Comparison of ENCODE assay signal across 10 mouse cellular contexts in the genomic region with DNA sequence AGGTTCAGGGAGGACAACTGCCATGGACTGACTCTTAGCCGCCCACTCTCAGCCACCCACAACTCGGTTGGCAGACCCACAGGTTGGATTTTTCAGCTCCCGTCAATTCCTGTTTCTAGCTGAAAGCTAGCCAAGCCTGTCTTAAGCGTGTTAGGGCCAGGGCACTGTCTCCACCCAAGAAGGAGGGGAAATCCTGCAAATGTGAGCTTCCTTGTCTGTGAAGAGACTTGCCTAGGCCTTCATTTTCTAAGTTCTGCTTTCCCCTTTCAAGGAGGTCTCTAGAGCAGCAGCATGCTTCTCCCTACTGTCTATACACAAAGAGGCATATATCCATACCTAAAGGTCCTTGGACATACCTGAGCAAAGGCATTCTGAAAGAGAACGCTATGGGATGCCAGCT. TPM values are rescaled to one million over a fixed set of nuclear protein-coding genes. Genes with fewer than 3 reads are reported as not detected.
DNase-seq lines count a peak whose midpoint lies in the region; ATAC-seq and TF ChIP-seq lines count a peak whose summit lies in the region.
"Had no signal": no experiment of that assay in that cellular context is flagged by ENCODE, and none has a peak within 500 bp of the region (broad histone marks: within the 10 kb centered on the region; RNA-seq: fewer than 3 reads in every experiment).

No protein-coding gene starts in this region.

- peaks cover 7% of the 10 kb centered on the region; the same call in 1 of the 2 replicates for H3K36me3 ChIP-seq in limb, embryonic 12.5 days
- H3K36me3 ChIP-seq in limb, embryonic 10.5 days: peaks cover 19% of the 10 kb centered on the region; the same call in 1 of the 2 replicates
- H3K36me3 ChIP-seq in limb, embryonic 14.5 days (ENCODE audit: control insufficient read depth, insufficient read depth, low read length): no peaks in the 10 kb centered on the region
- H3K36me3 ChIP-seq in stomach, embryonic 15.5 days: no peaks in the 10 kb centered on the region

- TF ChIP-seq CTCF in cerebellum, adult 2 months (IDR thresholded peaks at IDR 0.05; ENCODE audit: borderline replicate concordance, insufficient read depth, low read depth, low read length): no peak

- no peaks in the 10 kb centered on the region for H3K27me3 ChIP-seq in cerebellum, adult 2 months (ENCODE audit: control insufficient read depth, insufficient read depth, low read length)
- peaks cover 5% of the 10 kb centered on the region; the same call in 1 of the 2 replicates for H3K27me3 ChIP-seq in limb, embryonic 12.5 days
- H3K27me3 ChIP-seq in limb, embryonic 10.5 days (ENCODE audit: low read depth, poor library complexity, severe bottlenecking): peaks cover 14% of the 10 kb centered on the region
- H3K27me3 ChIP-seq in limb, embryonic 14.5 days (ENCODE audit: control insufficient read depth, insufficient read depth, low read length): no peaks in the 10 kb centered on the region
- H3K27me3 ChIP-seq in stomach, embryonic 15.5 days (replicated peaks): no peaks in the 10 kb centered on the region

- H3K9ac ChIP-seq in limb, embryonic 12.5 days (replicated peaks): no peak overlapping the region
- no peak overlapping the region for H3K9ac ChIP-seq in limb, embryonic 14.5 days (ENCODE audit: low read depth, low read length, severe bottlenecking)
- H3K9ac ChIP-seq in stomach, embryonic 15.5 days: no peak overlapping the region

- H3K27ac ChIP-seq in cerebellum, adult 2 months (ENCODE audit: insufficient read depth, low read length): no peak overlapping the region
- H3K27ac ChIP-seq in limb, embryonic 12.5 days: no peak overlapping the region
- H3K27ac ChIP-seq in limb, embryonic 10.5 days: no peak overlapping the region
- no peak overlapping the region for H3K27ac ChIP-seq in limb, embryonic 14.5 days (replicated peaks; ENCODE audit: low read depth, low read length)
- H3K27ac ChIP-seq in stomach, embryonic 15.5 days: no peak overlapping the region

- WGBS in cerebellum, adult 2 months: 18% methylated on average over 5 of the region's 5 CpGs
- 94% methylated on average over 5 of the region's 5 CpGs for WGBS in limb, embryonic 12.5 days
- 86% methylated on average over 5 of the region's 5 CpGs for WGBS in limb, embryonic 10.5 days
- WGBS in limb, embryonic 14.5 days: 88% methylated on average over 5 of the region's 5 CpGs
- 74% methylated on average over 5 of the region's 5 CpGs for WGBS in stomach, embryonic 15.5 days

- H3K9me3 ChIP-seq in limb, embryonic 12.5 days: no peaks in the 10 kb centered on the region
- no peaks in the 10 kb centered on the region for H3K9me3 ChIP-seq in limb, embryonic 10.5 days (replicated peaks)
- H3K9me3 ChIP-seq in limb, embryonic 14.5 days (ENCODE audit: control insufficient read depth, low read length): no peaks in the 10 kb centered on the region
- H3K9me3 ChIP-seq in stomach, embryonic 15.5 days: no peaks in the 10 kb centered on the region

- no peak for TF ChIP-seq POLR2A in cerebellum, adult 2 months (IDR thresholded peaks at IDR 0.05; ENCODE audit: borderline replicate concordance, insufficient read depth, low read length)
- TF ChIP-seq POLR2A in limb, embryonic 14.5 days (IDR thresholded peaks at IDR 0.05; ENCODE audit: borderline replicate concordance, extremely low read depth, insufficient read depth, insufficient read length): no peak

- H3K4me1 ChIP-seq in cerebellum, adult 2 months (ENCODE audit: control insufficient read depth, insufficient read depth, low read length): peaks cover 2% of the 10 kb centered on the region; the same call in 1 of the 2 replicates
- no peaks in the 10 kb centered on the region for H3K4me1 ChIP-seq in limb, embryonic 12.5 days (replicated peaks)
- H3K4me1 ChIP-seq in limb, embryonic 10.5 days: no peaks in the 10 kb centered on the region
- peaks cover 6% of the 10 kb centered on the region; the same call in 1 of the 2 replicates for H3K4me1 ChIP-seq in limb, embryonic 14.5 days (ENCODE audit: control insufficient read depth, insufficient read depth, low read length)
- no peaks in the 10 kb centered on the region for H3K4me1 ChIP-seq in stomach, embryonic 15.5 days

- 0 out of 2 replicates have a peak, but pooled peaks have one; percentile 14 for ATAC-seq in limb, embryonic 12.5 days (ENCODE audit: insufficient number of reproducible peaks, insufficient read depth, low FRiP score, low TSS enrichment, low read depth)
- no peak for ATAC-seq in limb, embryonic 14.5 days (ENCODE audit: low FRiP score, low read depth)
- ATAC-seq in stomach, embryonic 15.5 days (ENCODE audit: insufficient read depth, low FRiP score, low read depth): no peak

- H3K4me3 ChIP-seq in cerebellum, adult 2 months (replicated peaks; ENCODE audit: insufficient read depth, low read depth, low read length): peak overlapping the region; percentile 54
- no peak overlapping the region for H3K4me3 ChIP-seq in limb, embryonic 12.5 days (replicated peaks)
- H3K4me3 ChIP-seq in limb, embryonic 10.5 days: no peak overlapping the region
- H3K4me3 ChIP-seq in limb, embryonic 14.5 days (replicated peaks; ENCODE audit: low read length): no peak overlapping the region
- H3K4me3 ChIP-seq in stomach, embryonic 15.5 days (replicated peaks): no peak overlapping the region

- H3K4me2 ChIP-seq in limb, embryonic 12.5 days: peak overlapping the region; percentile 55
- peak overlapping the region; percentile 46 for H3K4me2 ChIP-seq in limb, embryonic 14.5 days (replicated peaks; ENCODE audit: low read depth, low read length, severe bottlenecking)
- H3K4me2 ChIP-seq in stomach, embryonic 15.5 days: peak overlapping the region; percentile 49; the same call in 1 of the 2 replicates

- peak in 1 of 2 experiments; percentile 15 for DNase-seq in cerebellum, adult 2 months
- no peak for DNase-seq in cerebellum, adult 11-12 months
- no peak for DNase-seq in limb, embryonic 10.5 days (ENCODE audit: low spot score)
- DNase-seq in limb, embryonic 14.5 days (ENCODE audit: low spot score): no peak
- DNase-seq in ovary, postnatal 10 days (ENCODE audit: low spot score): no peak
- no peak for DNase-seq in kidney, adult 8-10 months
- DNase-seq: kidney, postnatal 10 days; lung, adult 2 months had no signal

RNA-seq across cellular contexts. Expression of a gene that starts 1.4 kb away (rescaled TPM):
- polyA plus RNA-seq in cerebellum, adult 2 months (2012; rRNA removed): 130 and 137 TPM in 2 replicates
- polyA plus RNA-seq in limb, embryonic 12.5 days (2016; fragmentation: Nextera tagmentation; extraction: Ambion mirVana): 2.8 and 3.0 TPM in 2 replicates
- polyA plus RNA-seq in limb, embryonic 10.5 days (2016; fragmentation: Nextera tagmentation; extraction: Ambion mirVana): 1.1 and 1.7 TPM in 2 replicates
- polyA plus RNA-seq in limb, embryonic 14.5 days (2012; rRNA removed): 22.5 and 28.7 TPM in 2 replicates
- polyA plus RNA-seq in limb, embryonic 14.5 days (2014; fragmentation: Nextera tagmentation; extraction: Ambion mirVana): 4.9 TPM in 2 replicates
- polyA plus RNA-seq in stomach, embryonic 15.5 days (2015; fragmentation: Nextera tagmentation; extraction: Ambion mirVana): 3.4 and 3.8 TPM in 2 replicates

RNA-seq across cellular contexts. Expression of a gene that starts 22.2 kb away (rescaled TPM):
- polyA plus RNA-seq in cerebellum, adult 2 months (2012; rRNA removed): 20.5 and 22.9 TPM in 2 replicates
- 25.5 and 26.6 TPM in 2 replicates for polyA plus RNA-seq in limb, embryonic 12.5 days (2016; fragmentation: Nextera tagmentation; extraction: Ambion mirVana)
- polyA plus RNA-seq in limb, embryonic 10.5 days (2016; fragmentation: Nextera tagmentation; extraction: Ambion mirVana): 24.4 and 27.5 TPM in 2 replicates
- 13.5 and 18.9 TPM in 2 replicates for polyA plus RNA-seq in limb, embryonic 14.5 days (2012; rRNA removed)
- polyA plus RNA-seq in limb, embryonic 14.5 days (2014; fragmentation: Nextera tagmentation; extraction: Ambion mirVana): 26.9 and 31.0 TPM in 2 replicates
- polyA plus RNA-seq in stomach, embryonic 15.5 days (2015; fragmentation: Nextera tagmentation; extraction: Ambion mirVana): 31.5 and 33.5 TPM in 2 replicates
